Mouse (Mus musculus) induced T-regulatory cell, adult 2 months (primary cell): ENCODE measurements around the gene Cntn1.
A peak's percentile ranks its signal among the peaks of the same experiment; 100 is the strongest.

ENCODE experiments used
- DNase-seq: peaks from one replicate; pipeline ENCODE4 v3.0.0-alpha.2; 2012; ENCODE audit warnings: low read depth

The Cntn1 gene

GRCm38 (mm10) chr15:92050996-92051352 is at the start of gene Cntn1:
TSS of gene Cntn1 (plus strand) at chr15:92051165.
- DNase-seq = no peak

GRCm38 (mm10) chr15:92001431-92001830 is 49.5 kb upstream of the Cntn1 start:
- DNase-seq = no peak

GRCm38 (mm10) chr15:92012165-92013083 is 38.5 kb upstream of the Cntn1 start:
- DNase-seq = no peak

- DNase-seq = no peak
Measured at GRCm38 (mm10) chr15:92034111-92034510, 16.9 kb upstream of the Cntn1 start.

GRCm38 (mm10) chr15:92042538-92042937 is 8.4 kb upstream of the Cntn1 start:
- DNase-seq = no peak

GRCm38 (mm10) chr15:92046042-92046441 is 4.9 kb upstream of the Cntn1 start:
- DNase-seq = no peak

GRCm38 (mm10) chr15:92048031-92048430 is 2.9 kb upstream of the Cntn1 start:
- no peak for DNase-seq

GRCm38 (mm10) chr15:92048531-92048930 is 2.4 kb upstream of the Cntn1 start:
- no peak for DNase-seq

GRCm38 (mm10) chr15:92051353-92052132 is 578 bp downstream of the Cntn1 start:
- no peak for DNase-seq

GRCm38 (mm10) chr15:92052133-92052463 is 1.1 kb downstream of the Cntn1 start:
- DNase-seq = no peak

- DNase-seq = no peak
Measured at GRCm38 (mm10) chr15:92057553-92057952, 6.6 kb downstream of the Cntn1 start.

GRCm38 (mm10) chr15:92060986-92061385 is 10.0 kb downstream of the Cntn1 start:
- no peak for DNase-seq

GRCm38 (mm10) chr15:92079416-92079815 is 28.5 kb downstream of the Cntn1 start:
- no peak for DNase-seq

GRCm38 (mm10) chr15:92085876-92086275 is 34.9 kb downstream of the Cntn1 start:
- DNase-seq = no peak

GRCm38 (mm10) chr15:92087691-92088286 is 36.8 kb downstream of the Cntn1 start:
- no peak for DNase-seq

GRCm38 (mm10) chr15:92090787-92091186 is 39.8 kb downstream of the Cntn1 start:
- no peak for DNase-seq

- DNase-seq = no peak
Measured at GRCm38 (mm10) chr15:92092041-92092440, 41.1 kb downstream of the Cntn1 start.

- DNase-seq = no peak
Measured at GRCm38 (mm10) chr15:92099410-92100174, 48.6 kb downstream of the Cntn1 start.

GRCm38 (mm10) chr15:92101956-92102355 is 51.0 kb downstream of the Cntn1 start:
- no peak for DNase-seq

- DNase-seq = no peak
Measured at GRCm38 (mm10) chr15:92112455-92112854, 61.5 kb downstream of the Cntn1 start.

GRCm38 (mm10) chr15:92132936-92133335 is 82.0 kb downstream of the Cntn1 start:
- DNase-seq = no peak

GRCm38 (mm10) chr15:92134254-92134653 is 83.3 kb downstream of the Cntn1 start:
- DNase-seq = peak; percentile 31
